Mouse (Mus musculus) testis, adult 2 months (tissue): ENCODE results near the gene Ppme1. TPM values are rescaled to one million over a fixed set of nuclear protein-coding genes. Genes with fewer than 3 reads are reported as not detected.

Source experiments
- H3K27ac ChIP-seq: fragments of 200-500 bp; 2 replicates; pipeline ENCODE4 v1.5.1; 2012; ENCODE audit warnings: low read depth, low read length; ENCODE audit not compliant: control insufficient read depth, insufficient read depth
- H3K27me3 ChIP-seq: fragments of 200-500 bp; 2 replicates; pipeline ENCODE4 v1.6.1; 2012; ENCODE audit warnings: mild to moderate bottlenecking, low read length, moderate library complexity; ENCODE audit not compliant: control insufficient read depth, insufficient read depth
- H3K36me3 ChIP-seq: fragments of 200-500 bp; 2 replicates; pipeline ENCODE4 v1.6.1; 2012; ENCODE audit warnings: mild to moderate bottlenecking, low read length; ENCODE audit not compliant: control insufficient read depth, insufficient read depth
- H3K4me1 ChIP-seq: fragments of 200-500 bp; 2 replicates; pipeline ENCODE4 v1.6.1; 2012; ENCODE audit warnings: low read length; ENCODE audit not compliant: control insufficient read depth, insufficient read depth
- H3K4me3 ChIP-seq: fragments of 200-500 bp; 2 replicates; pipeline ENCODE4 v1.5.1; 2012; ENCODE audit warnings: low read depth, mild to moderate bottlenecking, low read length, moderate library complexity, mixed read lengths; ENCODE audit not compliant: control insufficient read depth
- CTCF ChIP-seq: fragments of 200-500 bp; IDR thresholded peaks from 2 replicates; pipeline ENCODE4 v1.5.1; 2012; ENCODE audit warnings: low read depth, mild to moderate bottlenecking, inconsistent platforms, low read length, moderate library complexity; ENCODE audit not compliant: control insufficient read depth, insufficient read depth, insufficient replicate concordance
- POLR2A ChIP-seq: fragments of 200-500 bp; IDR thresholded peaks from 2 replicates; pipeline ENCODE4 v1.6.1; 2012; ENCODE audit warnings: low read depth, mild to moderate bottlenecking, inconsistent platforms, low read length, moderate library complexity; ENCODE audit not compliant: control insufficient read depth
- polyA plus RNA-seq: library from polyadenylated mRNA; depleted of rRNA; stranded (reverse); fragments of >200 nt; gene quantifications from 2 replicates; pipeline ENCODE4 v1.2.3, GENCODE M21; 2012; rRNA removed

Ppme1 gene
- polyA plus RNA-seq = 129 and 138 TPM in 2 replicates

DNA sequence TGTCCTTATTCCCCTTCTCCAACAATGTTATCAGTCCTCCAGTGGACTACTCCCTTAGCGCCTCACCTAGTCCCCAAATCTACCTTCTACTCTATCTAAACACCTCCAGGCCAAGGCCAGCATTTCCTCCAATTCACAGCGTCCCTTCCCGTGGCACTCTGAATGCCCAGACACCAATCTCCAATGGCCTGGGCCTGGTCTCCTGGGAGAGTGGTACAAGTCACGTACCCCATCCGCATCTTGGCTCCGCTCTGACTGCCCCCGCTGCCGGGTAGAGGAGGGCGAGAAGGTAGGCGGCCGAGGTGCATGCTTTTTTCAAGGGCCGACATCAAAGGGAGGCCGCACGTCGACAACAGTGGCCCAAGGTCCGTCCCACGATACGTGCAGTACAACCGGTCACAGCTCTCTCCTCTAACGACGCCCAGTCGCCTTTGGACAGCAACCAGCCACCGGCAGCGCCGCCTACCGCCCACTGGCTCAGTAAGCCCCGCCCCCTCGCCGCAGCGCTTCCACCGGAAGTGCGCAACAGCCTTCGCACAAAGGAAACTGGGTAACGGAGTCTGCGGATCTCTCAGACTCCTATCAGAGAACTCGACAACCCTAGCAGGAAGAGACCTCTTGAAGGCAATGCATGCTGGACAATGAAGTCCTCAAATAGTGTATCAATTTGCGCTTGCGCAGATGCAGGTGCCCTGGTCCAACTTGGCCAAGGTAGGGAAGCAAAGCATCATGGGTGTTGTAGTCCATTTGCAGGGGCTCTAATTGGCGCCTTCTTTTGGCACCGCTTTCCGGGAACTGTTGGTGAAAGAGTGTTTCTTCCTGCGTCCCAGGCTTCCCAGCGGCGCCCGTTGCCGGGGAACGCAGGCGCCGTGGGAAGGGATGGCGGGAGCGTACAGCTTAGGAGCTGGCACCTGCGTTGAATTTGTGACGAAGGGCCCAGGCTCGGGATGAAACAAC is at the start of gene Ppme1, which contains the start of gene C2cd3:
Ppme1 (minus strand) TSS at position 813 of the 957 bp plus-strand sequence.
C2cd3 (plus strand) TSS at position 739 of the 957 bp plus-strand sequence.
- H3K27me3 ChIP-seq = no peaks in the 10 kb centered on the region
- H3K36me3 ChIP-seq = peaks cover 5% of the 10 kb centered on the region
- peak; percentile 35 for TF ChIP-seq CTCF
- peak; percentile 99 for TF ChIP-seq POLR2A
- H3K4me3 ChIP-seq = peak within 1 kb of the TSS; percentile 95
- no peaks in the 10 kb centered on the region; the same call in 1 of the 2 replicates for H3K4me1 ChIP-seq
- H3K27ac ChIP-seq = peak within 1 kb of the TSS; percentile 91

DNA sequence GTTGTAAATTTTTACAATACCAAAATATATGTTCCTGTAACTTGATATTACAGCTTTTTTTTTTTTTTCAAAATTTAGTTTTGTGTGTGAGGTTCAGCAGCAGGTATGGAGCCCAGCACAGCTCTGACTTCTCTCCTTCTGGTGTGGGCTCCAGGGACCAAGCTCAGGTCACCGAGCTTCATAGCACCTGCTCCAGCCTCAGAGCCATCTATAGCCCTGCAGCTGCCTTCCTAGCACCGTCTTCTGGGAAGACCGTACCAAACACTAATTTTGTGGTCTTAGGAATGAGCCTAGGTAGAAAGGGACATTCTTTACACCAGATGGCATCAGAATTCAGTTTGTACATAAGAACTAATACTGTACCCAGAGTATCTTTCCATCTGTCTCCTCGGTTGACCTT is 36.6 kb upstream of the Ppme1 start:
- no peak overlapping the region for H3K27ac ChIP-seq
- no peaks in the 10 kb centered on the region for H3K4me1 ChIP-seq
- H3K36me3 ChIP-seq = peaks cover 1% of the 10 kb centered on the region; the same call in 1 of the 2 replicates
- no peaks in the 10 kb centered on the region for H3K27me3 ChIP-seq
- no peak overlapping the region for H3K4me3 ChIP-seq
- TF ChIP-seq POLR2A (no peak), CTCF (no peak)

DNA sequence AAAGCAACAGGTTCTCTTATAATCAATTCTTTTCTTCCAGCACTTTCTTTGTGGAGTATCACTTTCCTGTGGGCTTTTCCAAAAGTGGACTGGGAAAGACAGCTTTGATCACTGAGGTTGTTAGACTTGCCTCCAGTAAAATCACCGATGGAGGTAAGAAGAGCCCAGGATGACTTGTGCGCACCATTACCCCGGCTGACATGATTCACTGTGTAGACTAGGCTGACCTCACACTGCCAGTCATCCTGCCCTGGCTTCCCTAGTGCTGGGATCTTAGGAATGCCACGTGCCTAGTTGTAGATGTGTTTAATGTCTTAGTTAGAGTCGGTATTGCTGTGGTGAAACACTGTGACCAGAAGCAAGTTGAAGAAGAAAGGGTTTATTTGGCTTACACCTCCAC is 35.6 kb upstream of the Ppme1 start:
- no peak overlapping the region for H3K4me3 ChIP-seq
- no peak overlapping the region for H3K27ac ChIP-seq
- TF ChIP-seq POLR2A (no peak), CTCF (no peak)
- no peaks in the 10 kb centered on the region for H3K27me3 ChIP-seq
- no peaks in the 10 kb centered on the region for H3K4me1 ChIP-seq
- peaks cover 1% of the 10 kb centered on the region; the same call in 1 of the 2 replicates for H3K36me3 ChIP-seq

DNA sequence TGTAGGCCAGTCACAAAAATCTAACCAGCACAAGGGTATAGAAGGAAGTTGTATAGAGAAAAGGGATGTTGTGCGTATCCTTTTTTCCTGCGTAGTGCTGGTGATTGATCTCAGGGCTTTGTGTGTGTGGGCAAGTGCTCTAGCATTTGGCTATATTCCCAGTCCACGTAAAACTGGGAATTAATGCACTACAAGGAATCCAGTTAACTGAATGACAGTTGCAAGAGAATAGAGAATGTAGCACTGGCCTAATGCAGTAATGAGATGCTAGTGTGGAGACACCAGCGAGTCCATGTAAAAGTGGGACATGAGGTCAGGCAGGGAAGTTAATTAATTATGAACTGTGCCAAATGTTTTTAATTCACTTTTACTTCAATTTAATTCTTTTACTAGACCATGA is 30.6 kb upstream of the Ppme1 start:
- no peak overlapping the region for H3K4me3 ChIP-seq
- H3K4me1 ChIP-seq = peaks cover 2% of the 10 kb centered on the region
- H3K27ac ChIP-seq = no peak overlapping the region
- H3K27me3 ChIP-seq = no peaks in the 10 kb centered on the region
- TF ChIP-seq POLR2A = no peak
- TF ChIP-seq CTCF = no peak
- peaks cover 3% of the 10 kb centered on the region; the same call in 1 of the 2 replicates for H3K36me3 ChIP-seq

DNA sequence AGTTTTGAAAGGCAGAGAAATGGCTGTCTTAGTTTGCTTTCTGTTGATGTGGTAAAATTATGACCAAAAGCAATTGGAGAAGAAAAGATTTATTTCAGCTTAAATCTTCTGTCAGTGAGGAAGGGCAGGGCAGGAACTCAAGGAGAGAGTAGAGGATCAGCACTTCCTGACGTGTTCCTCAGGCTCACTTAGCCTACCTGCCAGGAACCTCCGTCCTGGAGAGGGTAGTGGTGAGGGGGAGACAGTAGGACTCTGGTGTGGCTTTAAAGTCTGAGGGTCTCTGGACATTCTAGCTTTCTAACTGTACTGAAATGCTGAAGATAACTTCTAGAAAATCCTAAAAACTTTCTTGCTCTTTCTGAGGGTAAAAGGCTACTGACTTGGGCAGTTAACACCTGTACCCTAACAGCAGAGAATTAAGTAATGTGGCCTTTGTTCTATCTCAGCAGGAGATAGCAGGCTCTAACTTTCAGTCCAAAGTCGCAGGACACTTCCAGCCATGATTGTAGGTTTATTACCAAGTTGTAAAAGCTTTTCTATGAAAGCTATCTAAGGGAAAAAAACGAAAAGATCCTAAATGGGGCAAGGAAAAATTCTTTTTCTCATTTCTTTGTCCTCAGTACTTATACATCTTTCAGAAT is 28.9 kb upstream of the Ppme1 start:
- H3K4me1 ChIP-seq = peaks cover 2% of the 10 kb centered on the region
- no peak overlapping the region for H3K4me3 ChIP-seq
- H3K27ac ChIP-seq = no peak overlapping the region
- H3K27me3 ChIP-seq = no peaks in the 10 kb centered on the region
- H3K36me3 ChIP-seq = peaks cover 4% of the 10 kb centered on the region; the same call in 1 of the 2 replicates
- no peak for TF ChIP-seq POLR2A
- TF ChIP-seq CTCF = no peak

DNA sequence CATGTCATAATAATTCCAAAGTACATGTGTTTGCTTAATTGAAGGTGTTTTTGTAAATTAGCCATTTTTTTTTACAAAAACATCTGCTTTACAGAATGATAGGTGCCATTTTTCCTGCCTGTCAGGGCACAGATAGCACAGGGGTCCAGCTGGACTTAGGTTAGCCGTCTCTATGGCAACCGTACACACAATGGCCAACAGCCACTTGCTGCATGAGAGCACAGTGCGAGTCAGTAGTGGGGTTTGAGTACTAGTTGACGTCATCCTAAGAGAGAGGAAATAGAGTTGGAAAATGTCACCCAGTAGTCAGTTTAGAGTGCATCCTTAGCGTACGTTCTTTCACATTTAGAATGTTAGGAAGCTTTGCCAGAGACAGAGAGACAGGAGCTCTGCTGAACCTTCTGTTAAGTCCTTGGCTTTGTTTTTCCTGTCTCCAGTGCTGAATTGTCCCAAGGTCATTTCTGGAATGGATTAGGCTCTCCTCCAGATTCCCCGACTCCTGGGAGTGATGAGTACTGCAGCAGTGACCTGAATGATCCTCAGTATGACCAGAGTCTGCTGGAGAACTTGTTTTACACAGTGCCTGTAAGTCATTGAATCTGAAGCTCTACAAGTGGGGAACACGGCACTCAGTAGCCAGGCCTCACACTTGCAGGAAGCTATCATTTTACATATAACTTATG is 27.3 kb upstream of the Ppme1 start:
- peaks cover 5% of the 10 kb centered on the region; the same call in 1 of the 2 replicates for H3K36me3 ChIP-seq
- TF ChIP-seq POLR2A (no peak), CTCF (no peak)
- no peak overlapping the region for H3K4me3 ChIP-seq
- H3K27me3 ChIP-seq = no peaks in the 10 kb centered on the region
- H3K27ac ChIP-seq = peak overlapping the region; percentile 2; the same call in 1 of the 2 replicates
- H3K4me1 ChIP-seq = peaks cover 2% of the 10 kb centered on the region
